In genomic region chr3:116737326-116737731, GRCm38 (mm10) we compare ENCODE assay signal across 13 mouse cellular contexts. TPM values are rescaled to one million over a fixed set of nuclear protein-coding genes. Genes with fewer than 3 reads are reported as not detected.
DNase-seq lines count a peak whose midpoint lies in the region; ATAC-seq and TF ChIP-seq lines count a peak whose summit lies in the region.
"Had no signal": no experiment of that assay in that cellular context is flagged by ENCODE, and none has a peak within 500 bp of the region (broad histone marks: within the 10 kb centered on the region; RNA-seq: fewer than 3 reads in every experiment).

No protein-coding gene starts in this region.

- H3K27me3 ChIP-seq in liver, embryonic 11.5 days (replicated peaks; ENCODE audit: control insufficient read depth, insufficient read depth, low read length) = no peaks in the 10 kb centered on the region
- no peaks in the 10 kb centered on the region for H3K27me3 ChIP-seq in kidney, embryonic 16.5 days (ENCODE audit: insufficient read depth, low read length)
- H3K27me3 ChIP-seq: neural tube, embryonic 13.5 days had no signal

- WGBS in lung, adult 2 months = 64% methylated on average over 8 of the region's 8 CpGs
- 69% methylated on average over 8 of the region's 8 CpGs for WGBS in liver, embryonic 11.5 days
- 76% methylated on average over 8 of the region's 8 CpGs for WGBS in kidney, embryonic 16.5 days

- H3K27ac ChIP-seq in liver, embryonic 11.5 days (ENCODE audit: low read depth, low read length) = no peak overlapping the region
- no peak overlapping the region for H3K27ac ChIP-seq in kidney, embryonic 16.5 days (ENCODE audit: low read length)
- H3K27ac ChIP-seq: neural tube, embryonic 13.5 days had no signal

- no peak overlapping the region for H3K4me3 ChIP-seq in lung, adult 2 months (replicated peaks; ENCODE audit: extremely low read depth, low read depth, low read length)
- H3K4me3 ChIP-seq in liver, embryonic 11.5 days (ENCODE audit: low read depth, low read length) = no peak overlapping the region
- no peak overlapping the region for H3K4me3 ChIP-seq in kidney, embryonic 16.5 days (ENCODE audit: low read length)
- H3K4me3 ChIP-seq: neural tube, embryonic 13.5 days had no signal

- H3K36me3 ChIP-seq in liver, embryonic 11.5 days (ENCODE audit: control insufficient read depth, insufficient read depth, low read length) = no peaks in the 10 kb centered on the region
- no peaks in the 10 kb centered on the region for H3K36me3 ChIP-seq in kidney, embryonic 16.5 days (ENCODE audit: insufficient read depth, low read length)
- H3K36me3 ChIP-seq: neural tube, embryonic 13.5 days had no signal

- H3K9ac ChIP-seq in liver, embryonic 11.5 days (ENCODE audit: low read depth, low read length) = no peak overlapping the region
- H3K9ac ChIP-seq in kidney, embryonic 16.5 days (replicated peaks; ENCODE audit: low read length) = no peak overlapping the region
- H3K9ac ChIP-seq: neural tube, embryonic 13.5 days had no signal

- ATAC-seq in liver, embryonic 11.5 days (replicated peaks; ENCODE audit: low FRiP score) = 0 out of 2 replicates have a peak, but pooled peaks have one; percentile 39
- ATAC-seq in megakaryocyte-erythroid progenitor cell, adult 5-6 weeks (replicated peaks; ENCODE audit: low FRiP score, low TSS enrichment, poor library complexity, severe bottlenecking) = peak; percentile 55; the same call in 1 of the 2 replicates
- ATAC-seq in kidney, embryonic 16.5 days (ENCODE audit: low FRiP score, low TSS enrichment) = no peak

- TF ChIP-seq POLR2A in lung, adult 2 months (IDR thresholded peaks at IDR 0.05; ENCODE audit: borderline replicate concordance, extremely low read depth, low read depth, low read length) = no peak

- DNase-seq in adrenal gland, adult 2 months = peak; percentile 77
- DNase-seq in adrenal gland, postnatal 4 days (ENCODE audit: low spot score in 2 of 2) = no peak
- DNase-seq in lung, adult 18-20 months = peak; percentile 39 to 56
- DNase-seq in lung, adult 2 months = no peak
- DNase-seq in liver, embryonic 11.5 days (ENCODE audit: low spot score) = no peak
- DNase-seq in right cerebral cortex, postnatal 14 days = no peak
- DNase-seq: gastrocnemius, postnatal 10 days; kidney, postnatal 25 days had no signal

- H3K4me2 ChIP-seq in liver, embryonic 11.5 days = no peak overlapping the region
- no peak overlapping the region for H3K4me2 ChIP-seq in kidney, embryonic 16.5 days (replicated peaks; ENCODE audit: low read depth, low read length)
- H3K4me2 ChIP-seq: neural tube, embryonic 13.5 days had no signal

- no peaks in the 10 kb centered on the region for H3K4me1 ChIP-seq in lung, adult 2 months (ENCODE audit: control insufficient read depth, insufficient read depth, low read length)
- H3K4me1 ChIP-seq in liver, embryonic 11.5 days (replicated peaks; ENCODE audit: control insufficient read depth, insufficient read depth, low read length) = no peaks in the 10 kb centered on the region
- H3K4me1 ChIP-seq in kidney, embryonic 16.5 days (ENCODE audit: insufficient read depth, low read length) = no peaks in the 10 kb centered on the region
- H3K4me1 ChIP-seq: neural tube, embryonic 13.5 days had no signal

- H3K9me3 ChIP-seq in liver, embryonic 11.5 days (ENCODE audit: control insufficient read depth, low read length) = no peaks in the 10 kb centered on the region
- no peaks in the 10 kb centered on the region for H3K9me3 ChIP-seq in kidney, embryonic 16.5 days (ENCODE audit: low read length)
- H3K9me3 ChIP-seq: neural tube, embryonic 13.5 days had no signal

- TF ChIP-seq CTCF in lung, adult 2 months (IDR thresholded peaks at IDR 0.05; ENCODE audit: insufficient read depth, low read length) = no peak

RNA-seq across cellular contexts. Expression of gene Slc35a3, which starts 24.7 kb away (rescaled TPM):
- total RNA-seq in adrenal gland, adult 2 months (2021) = 10 to 100 TPM; 20.2 to 26.7 TPM
- polyA plus RNA-seq in adrenal gland, adult 2 months (2012; rRNA removed) = 1.1 TPM in 2 replicates
- 10 to 100 TPM; 30.9 to 32.5 TPM for total RNA-seq in adrenal gland, postnatal 4 days (2021)
- 6.3 and 7.5 TPM in 2 replicates for polyA plus RNA-seq in lung, adult 2 months (2012; rRNA removed)
- polyA plus RNA-seq in liver, embryonic 11.5 days (2014; fragmentation: Nextera tagmentation; extraction: Ambion mirVana) = 20.0 TPM in 2 replicates
- total RNA-seq in megakaryocyte-erythroid progenitor cell, adult 5-6 weeks (2014; fragmentation: Nextera tagmentation) = 25.2 and 29.4 TPM in 2 replicates
- 42.7 and 67.3 TPM in 2 replicates for total RNA-seq in megakaryocyte-erythroid progenitor cell, adult 5-6 weeks (2017)
- 18.2 and 18.4 TPM in 2 replicates for polyA plus RNA-seq in kidney, embryonic 16.5 days (2015; fragmentation: Nextera tagmentation; extraction: Ambion mirVana)

RNA-seq across cellular contexts. Expression of gene Gm43191, which starts 56.3 kb away (rescaled TPM):
- not detected for total RNA-seq in adrenal gland, adult 2 months (2021)
- not detected in 2 replicates for polyA plus RNA-seq in adrenal gland, adult 2 months (2012; rRNA removed)
- total RNA-seq in adrenal gland, postnatal 4 days (2021) = 1 to 10 TPM in 1 of 2 experiments, not detected in 1; 1.3 TPM
- polyA plus RNA-seq in lung, adult 2 months (2012; rRNA removed) = not detected in 2 replicates
- polyA plus RNA-seq in liver, embryonic 11.5 days (2014; fragmentation: Nextera tagmentation; extraction: Ambion mirVana) = 0.30 TPM in 1 of 2 replicates, not detected in the other
- not detected in 2 replicates for total RNA-seq in megakaryocyte-erythroid progenitor cell, adult 5-6 weeks (2014; fragmentation: Nextera tagmentation)
- not detected in 2 replicates for total RNA-seq in megakaryocyte-erythroid progenitor cell, adult 5-6 weeks (2017)
- 0.37 TPM in 1 of 2 replicates, not detected in the other for polyA plus RNA-seq in kidney, embryonic 16.5 days (2015; fragmentation: Nextera tagmentation; extraction: Ambion mirVana)
- total RNA-seq: gastrocnemius, postnatal 10 days had no signal
- polyA plus RNA-seq: limb, embryonic 14.5 days; neural tube, embryonic 13.5 days; small intestine, adult 2 months had no signal

Comparison
In these comparisons a context has a peak if more than half of its experiments do, and no peak if none do; other contexts are left out.
1. DNase-seq: peak in adrenal gland, adult 2 months (single experiment) and lung, adult 18-20 months (2 of 2); none in adrenal gland, postnatal 4 days (0 of 2), lung, adult 2 months (single experiment), liver, embryonic 11.5 days (single experiment) and right cerebral cortex, postnatal 14 days (single experiment).